Mouse (Mus musculus) embryonic fibroblast, embryonic 13.5 days (primary cell): ENCODE results near the gene Pcdh18. TPM values are rescaled to one million over a fixed set of nuclear protein-coding genes. Genes with fewer than 3 reads are reported as not detected.
A peak's percentile ranks its signal among the peaks of the same experiment; 100 is the strongest.

Experiments used
- H3K27ac ChIP-seq: 2 replicates; pipeline ENCODE4 v1.5.1; 2012; ENCODE audit warnings: low read length, control low read depth, inconsistent platforms; ENCODE audit not compliant: insufficient read depth
- H3K4me1 ChIP-seq: 2 replicates; pipeline ENCODE4 v1.6.1; 2011; ENCODE audit warnings: low read length; ENCODE audit not compliant: control insufficient read depth, insufficient read depth
- H3K4me3 ChIP-seq: 2 replicates; pipeline ENCODE4 v1.5.1; 2011; ENCODE audit warnings: mild to moderate bottlenecking, control low read depth, low read length; ENCODE audit not compliant: insufficient read depth
- CTCF ChIP-seq: IDR thresholded peaks from 2 replicates; pipeline ENCODE4 v1.5.1; 2011; ENCODE audit warnings: mild to moderate bottlenecking, control low read depth, low read length, moderate library complexity, borderline replicate concordance; ENCODE audit not compliant: insufficient read depth
- POLR2A ChIP-seq: IDR thresholded peaks from 2 replicates; pipeline ENCODE4 v1.6.1; 2011; ENCODE audit warnings: low read depth, mild to moderate bottlenecking, control low read depth, low read length, moderate library complexity
- polyA plus RNA-seq: library from polyadenylated mRNA; stranded (reverse); fragments of >200 nt; gene quantifications from 2 replicates; pipeline ENCODE4 v1.2.4, GENCODE M21; 2011; ENCODE audit warnings: low read depth; ENCODE audit not compliant: missing spikeins, insufficient read length

Gene Pcdh18
- polyA plus RNA-seq: 64.2 and 103 TPM in 2 replicates

GRCm38 (mm10) chr3:49756870-49757625, at the start of gene Pcdh18:
Gene Pcdh18, minus strand, starts transcription at chr3:49757325.
- TF ChIP-seq POLR2A: peak; percentile 89
- TF ChIP-seq CTCF: no peak
- peaks cover 13% of the 10 kb centered on the region; the same call in 1 of the 2 replicates for H3K4me1 ChIP-seq
- H3K27ac ChIP-seq: peak within 1 kb of the TSS; percentile 97
- H3K4me3 ChIP-seq: peak within 1 kb of the TSS; percentile 83

GRCm38 (mm10) chr3:49806823-49807222, 49.7 kb upstream of the Pcdh18 start:
- no peak for TF ChIP-seq POLR2A
- no peak for TF ChIP-seq CTCF
- H3K4me3 ChIP-seq: no peak overlapping the region
- H3K27ac ChIP-seq: peak overlapping the region; percentile 15; the same call in 1 of the 2 replicates
- H3K4me1 ChIP-seq: peaks cover 19% of the 10 kb centered on the region; the same call in 1 of the 2 replicates

GRCm38 (mm10) chr3:49805511-49805910, 48.4 kb upstream of the Pcdh18 start:
- TF ChIP-seq POLR2A: no peak
- TF ChIP-seq CTCF: no peak
- Histone ChIP-seq H3K4me1 (peaks cover 17% of the 10 kb centered on the region; the same call in 1 of the 2 replicates), H3K4me3 (no peak overlapping the region)

GRCm38 (mm10) chr3:49788296-49788695, 31.2 kb upstream of the Pcdh18 start:
- Histone ChIP-seq H3K4me3 (no peak overlapping the region), H3K4me1 (no peaks in the 10 kb centered on the region), H3K27ac (no peak overlapping the region)
- no peak for TF ChIP-seq POLR2A
- TF ChIP-seq CTCF: no peak

More at GRCm38 (mm10) chr3:49805511-49805910, 48.4 kb upstream of the Pcdh18 start:
- no peak overlapping the region for H3K27ac ChIP-seq

- no peak for TF ChIP-seq CTCF
- TF ChIP-seq POLR2A: no peak
- Histone ChIP-seq H3K4me3 (no peak overlapping the region), H3K27ac (no peak overlapping the region), H3K4me1 (no peaks in the 10 kb centered on the region)
Observed at GRCm38 (mm10) chr3:49787719-49788118, 30.6 kb upstream of the Pcdh18 start.

GRCm38 (mm10) chr3:49768992-49769738, 12.0 kb upstream of the Pcdh18 start:
- no peaks in the 10 kb centered on the region for H3K4me1 ChIP-seq
- no peak overlapping the region for H3K4me3 ChIP-seq
- no peak overlapping the region for H3K27ac ChIP-seq
- TF ChIP-seq POLR2A (no peak), CTCF (no peak)

- Histone ChIP-seq H3K4me1 (no peaks in the 10 kb centered on the region), H3K4me3 (no peak overlapping the region), H3K27ac (no peak overlapping the region)
- no peak for TF ChIP-seq POLR2A
- no peak for TF ChIP-seq CTCF
Observed at GRCm38 (mm10) chr3:49762711-49763110, 5.6 kb upstream of the Pcdh18 start.

GRCm38 (mm10) chr3:49761971-49762370, 4.8 kb upstream of the Pcdh18 start:
- TF ChIP-seq CTCF: no peak
- TF ChIP-seq POLR2A: no peak
- H3K4me3 ChIP-seq: no peak overlapping the region
- H3K4me1 ChIP-seq: no peaks in the 10 kb centered on the region
- no peak overlapping the region for H3K27ac ChIP-seq

- Histone ChIP-seq H3K27ac (peak overlapping the region; percentile 74), H3K4me3 (peak overlapping the region; percentile 83), H3K4me1 (peaks cover 9% of the 10 kb centered on the region; the same call in 1 of the 2 replicates)
- TF ChIP-seq POLR2A (no peak), CTCF (no peak)
Observed at GRCm38 (mm10) chr3:49757626-49758019, 498 bp upstream of the Pcdh18 start.

GRCm38 (mm10) chr3:49755986-49756845, 909 bp downstream of the Pcdh18 start:
- Histone ChIP-seq H3K27ac (peak overlapping the region; percentile 97), H3K4me1 (peaks cover 13% of the 10 kb centered on the region; the same call in 1 of the 2 replicates), H3K4me3 (peak overlapping the region; percentile 83)
- TF ChIP-seq POLR2A (0 out of 2 replicates have a peak, but pooled peaks have one; percentile 35), CTCF (no peak)
